Mouse (Mus musculus): ENCODE results near the gene Slc25a25. TPM values are rescaled to one million over a fixed set of nuclear protein-coding genes. Genes with fewer than 3 reads are reported as not detected.

Slc25a25 gene
- polyA plus RNA-seq, 1 experiment from 2014 or later = 21.9 TPM

DNA sequence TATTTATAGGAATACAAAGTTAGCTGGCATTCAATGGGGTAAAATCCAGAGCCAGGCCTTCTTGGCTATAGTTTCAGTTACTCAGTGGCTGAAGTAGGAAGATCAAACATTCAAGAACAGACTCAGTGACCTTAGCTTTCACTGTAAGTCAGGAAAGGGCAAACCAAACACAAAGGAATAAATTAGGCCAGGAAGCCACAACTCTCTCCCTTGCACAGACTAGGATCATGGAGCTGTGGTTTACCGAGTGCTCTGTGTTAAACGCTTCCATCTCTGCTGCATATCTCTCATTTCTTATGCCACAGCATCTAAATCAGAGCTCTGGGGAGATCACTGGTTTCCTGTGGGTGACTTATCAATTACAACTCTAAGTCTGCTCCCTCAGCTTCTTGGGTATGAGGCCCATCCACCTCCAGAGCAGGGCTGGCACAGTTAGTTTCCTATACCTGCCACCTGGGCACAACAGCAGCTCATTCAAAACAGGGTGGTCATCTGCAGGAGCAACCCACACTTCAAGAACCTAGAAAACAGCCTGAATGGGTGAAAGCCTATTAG lies 13.6 kb downstream of the Slc25a25 start:
- no peak for ATAC-seq (ENCODE audit: low FRiP score, low TSS enrichment)
- Histone ChIP-seq H3K27ac (ENCODE audit: low read length) (peak overlapping the region; percentile 77), H3K4me1 (ENCODE audit: insufficient read depth, low read length) (peaks cover 30% of the 10 kb centered on the region), H3K4me2 (replicated peaks; ENCODE audit: low read depth, low read length) (no peak overlapping the region), H3K9ac (replicated peaks; ENCODE audit: low read length) (peak overlapping the region; percentile 5), H3K9me3 (ENCODE audit: low read length) (no peaks in the 10 kb centered on the region), H3K4me3 (ENCODE audit: low read length) (no peak overlapping the region), H3K36me3 (ENCODE audit: insufficient read depth, low read length) (no peaks in the 10 kb centered on the region), H3K27me3 (ENCODE audit: insufficient read depth, low read length) (no peaks in the 10 kb centered on the region)
- 67% methylated on average over 2 of the region's 2 CpGs for WGBS

DNA sequence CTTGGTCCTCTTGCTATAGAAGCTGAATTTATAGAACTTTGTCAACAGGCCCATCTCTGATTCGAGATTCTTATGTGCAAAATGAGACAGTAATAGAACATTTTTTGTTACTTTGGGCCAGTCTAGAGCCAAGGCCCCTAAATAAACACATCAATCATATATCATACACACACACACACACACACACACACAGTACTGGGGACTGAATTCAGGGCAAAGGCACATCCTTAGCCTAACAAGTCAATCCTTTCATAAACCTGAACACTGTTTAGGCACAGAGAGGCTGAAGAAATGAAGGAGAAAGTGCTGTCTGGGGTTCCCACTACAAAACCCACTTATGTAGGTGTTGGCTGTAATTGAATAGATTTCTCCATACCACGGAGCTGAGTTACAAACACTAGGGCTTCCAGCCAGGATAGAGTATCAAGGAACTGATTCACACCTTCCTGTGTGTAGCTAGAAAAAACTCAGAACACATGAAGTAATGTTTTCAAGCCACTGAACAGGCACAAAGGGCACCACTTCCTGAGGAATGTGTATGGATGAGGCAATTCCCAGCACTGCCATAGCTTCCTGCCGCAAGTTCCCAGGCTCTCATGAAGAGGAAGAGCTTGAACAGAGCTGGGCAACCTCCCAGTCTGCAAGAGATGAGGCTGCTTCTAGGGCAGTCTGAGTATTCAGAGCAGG lies 14.4 kb downstream of the Slc25a25 start:
- H3K27me3 ChIP-seq (ENCODE audit: insufficient read depth, low read length) = no peaks in the 10 kb centered on the region
- no peaks in the 10 kb centered on the region for H3K9me3 ChIP-seq (ENCODE audit: low read length)
- peaks cover 30% of the 10 kb centered on the region for H3K4me1 ChIP-seq (ENCODE audit: insufficient read depth, low read length)
- H3K4me2 ChIP-seq (replicated peaks; ENCODE audit: low read depth, low read length) = no peak overlapping the region
- H3K9ac ChIP-seq (replicated peaks; ENCODE audit: low read length) = peak overlapping the region; percentile 5; the same call in 1 of the 2 replicates
- peak; percentile 82; the same call in 1 of the 2 replicates for ATAC-seq (ENCODE audit: low FRiP score, low TSS enrichment)
- no peak overlapping the region for H3K4me3 ChIP-seq (ENCODE audit: low read length)
- 50% methylated on average over 3 of the region's 3 CpGs for WGBS
- peak overlapping the region; percentile 77 for H3K27ac ChIP-seq (ENCODE audit: low read length)
- H3K36me3 ChIP-seq (ENCODE audit: insufficient read depth, low read length) = no peaks in the 10 kb centered on the region

DNA sequence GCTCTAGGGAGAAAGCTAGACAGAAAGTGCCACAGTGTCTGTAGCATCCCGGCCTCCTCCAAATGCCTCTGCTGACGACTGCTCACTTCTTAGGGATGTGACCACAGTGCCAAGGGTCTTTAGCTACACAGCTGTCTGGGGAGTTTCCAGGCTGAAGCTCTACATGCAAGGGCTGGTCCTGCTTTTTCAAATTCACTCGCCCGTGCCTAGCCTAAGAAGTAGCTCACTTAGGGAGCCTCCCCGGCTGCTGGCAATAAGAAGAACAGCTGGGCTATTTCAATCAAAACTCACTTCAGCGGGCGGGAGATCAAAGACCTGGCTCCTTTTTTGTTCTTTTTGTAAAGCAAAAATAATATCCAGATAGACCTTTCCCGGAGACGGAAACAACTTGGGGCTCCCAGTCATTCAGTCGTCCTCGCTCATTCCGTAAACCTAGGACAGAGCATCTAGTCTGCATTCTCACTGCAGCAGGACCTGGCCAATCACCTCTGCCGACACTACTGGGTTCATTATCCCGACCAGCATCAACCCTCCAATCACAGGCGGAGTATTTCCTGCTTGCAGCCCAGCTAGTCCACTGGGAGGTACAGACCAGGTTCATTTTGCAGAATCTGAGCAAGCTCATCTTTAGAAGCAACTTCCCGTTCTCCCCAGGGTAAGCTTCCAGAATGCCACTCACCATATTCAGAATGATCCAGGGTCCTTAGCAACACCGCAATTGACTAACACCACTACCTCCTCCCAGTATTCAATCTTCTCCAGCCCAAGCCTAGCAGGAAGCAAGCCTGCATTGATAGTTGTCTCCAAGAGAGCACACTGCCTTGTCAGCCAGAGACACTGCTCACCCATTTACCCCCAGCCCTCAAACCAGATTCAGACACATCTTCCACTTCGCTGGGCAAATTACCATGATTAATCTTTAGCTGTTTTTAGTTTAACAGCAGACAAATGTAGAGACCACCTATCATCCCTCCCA lies 20.3 kb downstream of the Slc25a25 start:
- no peaks in the 10 kb centered on the region for H3K9me3 ChIP-seq (ENCODE audit: low read length)
- peak overlapping the region; percentile 52 for H3K4me3 ChIP-seq (ENCODE audit: low read length)
- H3K9ac ChIP-seq (replicated peaks; ENCODE audit: low read length) = peak overlapping the region; percentile 70
- peak; percentile 94 for ATAC-seq (ENCODE audit: low FRiP score, low TSS enrichment)
- WGBS = 7% methylated on average over 18 of the region's 18 CpGs
- no peaks in the 10 kb centered on the region for H3K36me3 ChIP-seq (ENCODE audit: insufficient read depth, low read length)
- H3K27ac ChIP-seq (ENCODE audit: low read length) = peak overlapping the region; percentile 85
- peaks cover 40% of the 10 kb centered on the region for H3K4me1 ChIP-seq (ENCODE audit: insufficient read depth, low read length)
- peak overlapping the region; percentile 67 for H3K4me2 ChIP-seq (replicated peaks; ENCODE audit: low read depth, low read length)
- H3K27me3 ChIP-seq (ENCODE audit: insufficient read depth, low read length) = no peaks in the 10 kb centered on the region

DNA sequence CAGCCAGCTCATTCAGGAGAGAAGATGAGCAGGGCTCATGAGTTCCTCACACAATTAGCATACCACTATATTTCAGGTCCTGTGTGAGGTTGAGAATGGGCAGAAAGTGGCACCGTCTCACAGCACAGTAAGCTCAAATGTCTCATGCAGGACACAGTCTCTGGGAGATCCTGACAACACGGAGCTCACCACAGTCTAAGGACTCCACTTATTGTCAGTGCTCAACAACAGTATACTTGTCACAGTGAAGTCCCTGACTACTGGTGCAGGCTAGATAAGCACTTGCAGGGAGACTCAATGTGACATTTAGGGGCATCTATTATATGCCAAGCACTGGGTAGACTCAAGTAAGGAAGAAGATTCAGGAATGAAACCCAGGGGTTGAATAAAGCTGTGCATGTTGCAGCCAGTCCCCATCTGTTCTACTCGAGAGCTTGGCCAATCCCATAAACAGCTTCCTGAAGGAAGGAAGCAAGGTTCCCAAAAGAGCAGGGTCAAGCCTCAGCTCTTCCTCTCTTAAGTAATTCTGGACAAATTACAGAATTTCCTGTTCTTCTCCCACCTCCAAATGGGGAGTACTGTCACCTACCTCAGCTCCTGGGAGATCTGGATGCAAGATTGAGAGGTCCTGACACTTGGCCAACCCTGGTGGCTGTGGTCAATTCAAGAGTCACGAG lies 21.9 kb downstream of the Slc25a25 start:
- peak overlapping the region; percentile 40; the same call in 1 of the 2 replicates for H3K4me2 ChIP-seq (replicated peaks; ENCODE audit: low read depth, low read length)
- 60% methylated on average over 4 of the region's 4 CpGs for WGBS

DNA sequence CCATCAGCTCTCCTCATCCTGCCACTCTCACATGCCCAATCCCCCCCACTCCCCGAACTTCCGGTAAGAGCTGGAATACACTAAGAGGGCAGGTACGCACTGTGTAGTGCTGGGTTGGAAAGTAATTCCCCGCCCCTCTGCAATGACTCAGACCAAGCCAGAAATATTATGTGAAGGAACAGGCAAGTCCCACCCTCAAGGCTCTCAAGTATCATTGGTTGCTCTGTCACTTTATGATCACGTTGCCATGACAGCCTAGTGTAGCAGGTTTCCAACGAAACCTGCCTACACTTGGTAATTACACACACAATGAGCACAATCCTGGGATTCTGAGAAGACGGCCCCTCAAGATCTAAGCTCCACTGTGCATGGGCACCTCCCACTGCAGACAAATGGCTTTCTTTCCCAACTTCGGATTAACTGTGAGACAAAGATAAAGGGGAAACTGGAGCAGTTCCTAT lies 23.0 kb downstream of the Slc25a25 start:
- 17% methylated on average over 8 of the region's 8 CpGs for WGBS
- H3K9ac ChIP-seq (replicated peaks; ENCODE audit: low read length) = 0 out of 2 replicates have a peak overlapping the region, but pooled peaks have one; percentile 15
- H3K4me3 ChIP-seq (ENCODE audit: low read length) = 0 out of 2 replicates have a peak overlapping the region, but pooled peaks have one; percentile 10

More for the DNA sequence above, 21.9 kb downstream of the Slc25a25 start:
- Histone ChIP-seq H3K4me3 (ENCODE audit: low read length) (no peak overlapping the region), H3K9ac (replicated peaks; ENCODE audit: low read length) (no peak overlapping the region), H3K27me3 (ENCODE audit: insufficient read depth, low read length) (no peaks in the 10 kb centered on the region), H3K4me1 (ENCODE audit: insufficient read depth, low read length) (peaks cover 51% of the 10 kb centered on the region), H3K27ac (ENCODE audit: low read length) (peak overlapping the region; percentile 72; the same call in 1 of the 2 replicates), H3K36me3 (ENCODE audit: insufficient read depth, low read length) (no peaks in the 10 kb centered on the region), H3K9me3 (ENCODE audit: low read length) (no peaks in the 10 kb centered on the region)
- no peak for ATAC-seq (ENCODE audit: low FRiP score, low TSS enrichment)

DNA sequence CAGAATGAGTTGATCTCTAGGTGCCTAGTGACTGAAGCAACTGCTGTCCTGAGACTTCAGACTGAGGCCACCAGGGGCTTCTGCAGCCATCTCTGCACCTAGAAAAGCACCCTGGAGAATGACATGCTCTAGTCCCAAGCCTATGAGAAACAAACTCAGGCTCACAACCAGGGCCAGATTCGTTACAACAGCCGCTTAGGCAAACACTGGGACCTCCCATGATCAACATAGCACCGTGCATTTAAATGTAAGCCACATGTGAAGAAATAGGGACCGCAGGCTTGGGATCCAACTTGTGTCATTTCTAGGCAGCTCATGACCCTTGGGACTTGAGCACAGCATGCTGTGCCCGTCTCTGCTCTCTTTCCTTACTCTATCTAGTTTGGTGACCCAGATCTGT lies 23.5 kb downstream of the Slc25a25 start:
- Histone ChIP-seq H3K27ac (ENCODE audit: low read length) (peak overlapping the region; percentile 72), H3K4me2 (replicated peaks; ENCODE audit: low read depth, low read length) (peak overlapping the region; percentile 40), H3K4me1 (ENCODE audit: insufficient read depth, low read length) (peaks cover 64% of the 10 kb centered on the region), H3K4me3 (ENCODE audit: low read length) (0 out of 2 replicates have a peak overlapping the region, but pooled peaks have one; percentile 0), H3K36me3 (ENCODE audit: insufficient read depth, low read length) (no peaks in the 10 kb centered on the region), H3K27me3 (ENCODE audit: insufficient read depth, low read length) (no peaks in the 10 kb centered on the region), H3K9ac (replicated peaks; ENCODE audit: low read length) (no peak overlapping the region), H3K9me3 (ENCODE audit: low read length) (no peaks in the 10 kb centered on the region)
- ATAC-seq (ENCODE audit: low FRiP score, low TSS enrichment) = no peak
- 77% methylated on average over 5 of the region's 5 CpGs for WGBS

More for the DNA sequence above, 23.0 kb downstream of the Slc25a25 start:
- Histone ChIP-seq H3K36me3 (ENCODE audit: insufficient read depth, low read length) (no peaks in the 10 kb centered on the region), H3K4me1 (ENCODE audit: insufficient read depth, low read length) (peaks cover 59% of the 10 kb centered on the region), H3K27ac (ENCODE audit: low read length) (peak overlapping the region; percentile 72), H3K4me2 (replicated peaks; ENCODE audit: low read depth, low read length) (peak overlapping the region; percentile 40), H3K27me3 (ENCODE audit: insufficient read depth, low read length) (no peaks in the 10 kb centered on the region), H3K9me3 (ENCODE audit: low read length) (no peaks in the 10 kb centered on the region)
- ATAC-seq (ENCODE audit: low FRiP score, low TSS enrichment) = peak; percentile 77

DNA sequence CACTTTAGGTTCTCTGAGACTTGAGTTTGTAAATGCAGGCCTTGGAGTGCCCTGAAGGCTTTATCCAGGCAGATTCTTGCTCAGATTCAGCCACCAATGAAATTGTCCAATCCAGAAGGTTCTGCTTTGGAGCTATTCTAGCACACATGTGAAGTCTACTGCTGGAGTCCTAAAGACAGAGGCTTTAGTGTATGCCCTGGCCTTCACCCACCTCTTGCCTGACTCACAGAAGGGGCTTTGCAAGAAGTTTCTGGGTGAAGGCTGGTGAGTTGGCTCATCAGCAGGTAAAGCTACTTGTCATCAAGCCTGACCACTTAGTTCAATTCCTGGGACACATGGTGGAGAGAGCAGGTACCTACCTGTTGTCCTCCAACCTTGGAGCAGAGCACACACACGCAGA lies 25.1 kb downstream of the Slc25a25 start:
- no peak overlapping the region for H3K9ac ChIP-seq (replicated peaks; ENCODE audit: low read length)
- ATAC-seq (ENCODE audit: low FRiP score, low TSS enrichment) = no peak
- WGBS = 86% methylated on average over 1 of the region's 1 CpGs
- no peak overlapping the region for H3K4me2 ChIP-seq (replicated peaks; ENCODE audit: low read depth, low read length)
- no peaks in the 10 kb centered on the region; the same call in 1 of the 2 replicates for H3K36me3 ChIP-seq (ENCODE audit: insufficient read depth, low read length)
- H3K9me3 ChIP-seq (ENCODE audit: low read length) = no peaks in the 10 kb centered on the region
- H3K4me1 ChIP-seq (ENCODE audit: insufficient read depth, low read length) = peaks cover 62% of the 10 kb centered on the region
- no peak overlapping the region for H3K4me3 ChIP-seq (ENCODE audit: low read length)
- H3K27ac ChIP-seq (ENCODE audit: low read length) = no peak overlapping the region
- no peaks in the 10 kb centered on the region for H3K27me3 ChIP-seq (ENCODE audit: insufficient read depth, low read length)

DNA sequence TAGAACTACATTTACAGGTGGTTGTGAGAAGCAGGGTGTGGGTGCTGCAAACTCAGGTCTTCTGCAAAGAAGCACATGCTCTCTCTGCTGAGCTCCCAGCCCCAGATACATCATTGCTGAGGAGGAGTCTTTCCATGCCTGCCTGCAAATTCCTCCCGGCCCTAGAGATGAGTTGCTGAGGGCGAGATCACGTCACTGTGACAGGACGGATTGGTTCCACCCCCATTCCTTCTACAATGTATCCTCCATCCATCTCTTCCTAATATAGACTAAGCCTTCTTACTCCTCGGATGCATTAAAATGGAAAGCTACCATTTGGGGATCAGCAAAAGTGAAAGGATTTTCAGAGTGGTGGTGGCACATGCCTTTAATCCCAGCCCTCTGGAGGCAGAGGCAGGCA lies 25.7 kb downstream of the Slc25a25 start:
- H3K4me2 ChIP-seq (replicated peaks; ENCODE audit: low read depth, low read length) = no peak overlapping the region
- H3K9me3 ChIP-seq (ENCODE audit: low read length) = no peaks in the 10 kb centered on the region
- WGBS = 59% methylated on average over 5 of the region's 5 CpGs
- no peaks in the 10 kb centered on the region for H3K27me3 ChIP-seq (ENCODE audit: insufficient read depth, low read length)
- H3K9ac ChIP-seq (replicated peaks; ENCODE audit: low read length) = no peak overlapping the region
- H3K4me3 ChIP-seq (ENCODE audit: low read length) = no peak overlapping the region
- peaks cover 2% of the 10 kb centered on the region; the same call in 1 of the 2 replicates for H3K36me3 ChIP-seq (ENCODE audit: insufficient read depth, low read length)
- no peak for ATAC-seq (ENCODE audit: low FRiP score, low TSS enrichment)
- H3K27ac ChIP-seq (ENCODE audit: low read length) = peak overlapping the region; percentile 90; the same call in 1 of the 2 replicates
- H3K4me1 ChIP-seq (ENCODE audit: insufficient read depth, low read length) = peaks cover 58% of the 10 kb centered on the region

DNA sequence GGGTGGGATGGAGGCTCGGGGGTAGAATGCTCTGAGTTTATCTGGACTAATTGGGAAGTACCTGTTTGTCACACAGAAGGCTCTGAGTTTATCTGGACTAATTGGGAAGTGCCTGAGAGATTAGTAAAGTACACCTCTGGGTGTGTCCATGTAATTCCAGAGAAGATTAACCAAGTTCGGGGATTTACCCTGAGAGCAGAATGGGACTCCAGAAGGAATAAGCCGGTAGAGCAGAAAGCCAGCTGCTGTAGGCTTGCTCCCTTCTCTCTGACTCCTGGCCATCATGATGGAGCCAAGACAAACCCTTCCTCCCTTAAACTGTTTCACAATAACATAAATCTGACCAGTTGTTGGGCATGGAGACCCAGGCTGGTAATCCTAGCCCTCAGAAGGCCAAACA lies 26.4 kb downstream of the Slc25a25 start:
- no peak overlapping the region for H3K4me2 ChIP-seq (replicated peaks; ENCODE audit: low read depth, low read length)
- peak overlapping the region; percentile 90 for H3K27ac ChIP-seq (ENCODE audit: low read length)
- H3K4me3 ChIP-seq (ENCODE audit: low read length) = no peak overlapping the region
- ATAC-seq (ENCODE audit: low FRiP score, low TSS enrichment) = no peak
- peaks cover 50% of the 10 kb centered on the region for H3K4me1 ChIP-seq (ENCODE audit: insufficient read depth, low read length)
- whole genome bisulfite sequencing = 42% methylated on average over 3 of the region's 3 CpGs
- H3K36me3 ChIP-seq (ENCODE audit: insufficient read depth, low read length) = peaks cover 7% of the 10 kb centered on the region; the same call in 1 of the 2 replicates
- no peaks in the 10 kb centered on the region for H3K9me3 ChIP-seq (ENCODE audit: low read length)
- no peaks in the 10 kb centered on the region for H3K27me3 ChIP-seq (ENCODE audit: insufficient read depth, low read length)
- H3K9ac ChIP-seq (replicated peaks; ENCODE audit: low read length) = 0 out of 2 replicates have a peak overlapping the region, but pooled peaks have one; percentile 7
